Mouse (Mus musculus): ENCODE data around the gene Defb35. TPM values are rescaled to one million over a fixed set of nuclear protein-coding genes. Genes with fewer than 3 reads are reported as not detected.
A peak's percentile ranks its signal among the peaks of the same experiment; 100 is the strongest.
"Not testable (repeated sequence)": the region's sequence is repeated elsewhere in the genome, so short reads cannot be mapped to it uniquely, and the experiment has no call there.

Gene Defb35
- polyA plus RNA-seq (2014; fragmentation: Nextera tagmentation; extraction: Ambion mirVana): not detected in 2 replicates

DNA sequence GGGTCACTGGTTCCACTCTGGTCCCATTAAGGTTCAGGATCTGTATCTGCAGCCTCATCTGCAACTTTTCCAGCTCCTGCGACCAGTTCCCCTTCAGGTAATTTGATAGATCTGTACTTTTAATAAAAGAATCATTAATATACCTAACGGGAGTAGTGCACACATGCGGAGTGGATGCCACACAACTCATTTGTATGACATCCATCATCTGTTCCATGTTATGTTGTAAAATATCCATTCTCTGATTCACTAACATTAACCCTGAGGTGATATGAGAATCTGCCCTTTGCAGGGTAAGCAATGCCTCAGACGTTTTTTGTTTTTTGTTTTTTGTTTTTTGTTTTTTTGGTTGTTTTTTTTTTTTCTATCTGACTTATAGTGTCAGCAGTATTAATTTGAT is at the start of gene Defb35:
Gene Defb35 (plus strand): TSS at position 301 of the 400 bp plus-strand sequence.
- DNase-seq (ENCODE audit: low spot score, missing footprints); H3K9ac ChIP-seq (ENCODE audit: low read length); H3K27ac ChIP-seq (ENCODE audit: low read depth, low read length); H3K4me3 ChIP-seq (ENCODE audit: low read depth, low read length); H3K4me1 ChIP-seq (ENCODE audit: control insufficient read depth, insufficient read depth, low read length); ATAC-seq (ENCODE audit: low FRiP score); H3K9me3 ChIP-seq (ENCODE audit: control insufficient read depth, low read length); H3K4me2 ChIP-seq; H3K36me3 ChIP-seq (ENCODE audit: control insufficient read depth, insufficient read depth, low read length); H3K27me3 ChIP-seq (ENCODE audit: control insufficient read depth, insufficient read depth, low read length): not testable (repeated sequence)
- 84% methylated on average over 4 of the region's 4 CpGs for WGBS

- DNase-seq (ENCODE audit: low spot score, missing footprints); H3K27ac ChIP-seq (ENCODE audit: low read depth, low read length); ATAC-seq (ENCODE audit: low FRiP score); H3K9me3 ChIP-seq (ENCODE audit: control insufficient read depth, low read length); H3K4me2 ChIP-seq; H3K36me3 ChIP-seq (ENCODE audit: control insufficient read depth, insufficient read depth, low read length); H3K4me1 ChIP-seq (ENCODE audit: control insufficient read depth, insufficient read depth, low read length); H3K4me3 ChIP-seq (ENCODE audit: low read depth, low read length); H3K9ac ChIP-seq (ENCODE audit: low read length); H3K27me3 ChIP-seq (ENCODE audit: control insufficient read depth, insufficient read depth, low read length): not testable (repeated sequence)
Observed at GRCm38 (mm10) chr8:21906290-21906689, 31.9 kb upstream of the Defb35 start, which contains the start of gene Defb11. Defb11 (minus strand) TSS chr8:21906412.

GRCm38 (mm10) chr8:21911931-21912330 is 26.2 kb upstream of the Defb35 start:
- H3K4me3 ChIP-seq (ENCODE audit: low read depth, low read length): no peak overlapping the region
- no peaks in the 10 kb centered on the region for H3K36me3 ChIP-seq (ENCODE audit: control insufficient read depth, insufficient read depth, low read length)
- no peak overlapping the region for H3K9ac ChIP-seq (ENCODE audit: low read length)
- ATAC-seq (ENCODE audit: low FRiP score) (no peak), DNase-seq (ENCODE audit: low spot score, missing footprints) (no peak)
- H3K27me3 ChIP-seq (ENCODE audit: control insufficient read depth, insufficient read depth, low read length): no peaks in the 10 kb centered on the region
- no peak overlapping the region for H3K27ac ChIP-seq (ENCODE audit: low read depth, low read length)
- H3K4me2 ChIP-seq: no peak overlapping the region
- WGBS: 9% methylated on average over 1 of the region's 1 CpGs
- H3K4me1 ChIP-seq (ENCODE audit: control insufficient read depth, insufficient read depth, low read length): no peaks in the 10 kb centered on the region
- no peaks in the 10 kb centered on the region for H3K9me3 ChIP-seq (ENCODE audit: control insufficient read depth, low read length)

GRCm38 (mm10) chr8:21912554-21912953 is 25.6 kb upstream of the Defb35 start:
- H3K4me1 ChIP-seq (ENCODE audit: control insufficient read depth, insufficient read depth, low read length): no peaks in the 10 kb centered on the region
- H3K9me3 ChIP-seq (ENCODE audit: control insufficient read depth, low read length): no peaks in the 10 kb centered on the region
- whole genome bisulfite sequencing: 19% methylated on average over 2 of the region's 2 CpGs
- DNase-seq (ENCODE audit: low spot score, missing footprints): no peak
- H3K36me3 ChIP-seq (ENCODE audit: control insufficient read depth, insufficient read depth, low read length): no peaks in the 10 kb centered on the region
- no peak overlapping the region for H3K4me2 ChIP-seq
- H3K27me3 ChIP-seq (ENCODE audit: control insufficient read depth, insufficient read depth, low read length): no peaks in the 10 kb centered on the region
- H3K4me3 ChIP-seq (ENCODE audit: low read depth, low read length): no peak overlapping the region
- ATAC-seq (ENCODE audit: low FRiP score): no peak
- H3K9ac ChIP-seq (ENCODE audit: low read length): no peak overlapping the region
- no peak overlapping the region for H3K27ac ChIP-seq (ENCODE audit: low read depth, low read length)

- H3K36me3 ChIP-seq (ENCODE audit: control insufficient read depth, insufficient read depth, low read length): no peaks in the 10 kb centered on the region
- no peak overlapping the region for H3K4me2 ChIP-seq
- DNase-seq (ENCODE audit: low spot score, missing footprints): no peak
- H3K9me3 ChIP-seq (ENCODE audit: control insufficient read depth, low read length): no peaks in the 10 kb centered on the region
- no peak overlapping the region for H3K27ac ChIP-seq (ENCODE audit: low read depth, low read length)
- no peak overlapping the region for H3K4me3 ChIP-seq (ENCODE audit: low read depth, low read length)
- no peak overlapping the region for H3K9ac ChIP-seq (ENCODE audit: low read length)
- no peaks in the 10 kb centered on the region for H3K27me3 ChIP-seq (ENCODE audit: control insufficient read depth, insufficient read depth, low read length)
- no peak for ATAC-seq (ENCODE audit: low FRiP score)
- WGBS: 85% methylated on average over 3 of the region's 3 CpGs
- H3K4me1 ChIP-seq (ENCODE audit: control insufficient read depth, insufficient read depth, low read length): no peaks in the 10 kb centered on the region
Observed at GRCm38 (mm10) chr8:21915625-21916024, 22.5 kb upstream of the Defb35 start.

- H3K27ac ChIP-seq (ENCODE audit: low read depth, low read length); H3K4me1 ChIP-seq (ENCODE audit: control insufficient read depth, insufficient read depth, low read length); H3K36me3 ChIP-seq (ENCODE audit: control insufficient read depth, insufficient read depth, low read length); H3K27me3 ChIP-seq (ENCODE audit: control insufficient read depth, insufficient read depth, low read length); H3K9me3 ChIP-seq (ENCODE audit: control insufficient read depth, low read length); H3K4me3 ChIP-seq (ENCODE audit: low read depth, low read length); H3K4me2 ChIP-seq; H3K9ac ChIP-seq (ENCODE audit: low read length); DNase-seq (ENCODE audit: low spot score, missing footprints): not testable (repeated sequence)
- 0 out of 2 replicates have a peak, but pooled peaks have one; percentile 55 for ATAC-seq (ENCODE audit: low FRiP score)
- WGBS: 72% methylated on average over 3 of the region's 3 CpGs
Observed at GRCm38 (mm10) chr8:21930754-21931153, 7.4 kb upstream of the Defb35 start.

DNA sequence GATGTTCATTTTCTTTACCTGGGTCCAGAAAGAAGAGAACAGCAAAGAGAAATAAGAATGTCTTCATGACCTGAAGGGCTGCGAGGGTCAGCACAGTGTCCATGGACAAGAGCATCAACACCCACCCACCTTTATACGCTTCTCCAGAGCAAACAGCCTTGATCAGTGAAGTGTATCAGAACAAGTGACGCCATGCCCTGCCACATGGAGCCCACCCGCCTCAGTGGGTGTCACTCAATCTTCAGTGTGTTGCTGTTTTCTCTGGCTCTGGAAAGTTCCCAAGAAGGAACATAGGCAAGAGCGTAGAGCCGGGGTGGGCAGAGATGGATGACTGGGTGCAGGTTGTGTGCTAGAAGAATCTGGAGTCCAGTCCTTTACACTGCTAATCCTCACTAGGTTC is 5.5 kb upstream of the Defb35 start, which contains the start of gene Defb15:
Gene Defb15 (minus strand): TSS at position 101 of the 400 bp plus-strand sequence.
- Histone ChIP-seq H3K4me2 (no peak within 1 kb of the TSS), H3K27ac (ENCODE audit: low read depth, low read length) (no peak within 1 kb of the TSS), H3K27me3 (ENCODE audit: control insufficient read depth, insufficient read depth, low read length) (no peaks in the 10 kb centered on the region), H3K4me1 (ENCODE audit: control insufficient read depth, insufficient read depth, low read length) (no peaks in the 10 kb centered on the region), H3K4me3 (ENCODE audit: low read depth, low read length) (no peak within 1 kb of the TSS), H3K9me3 (ENCODE audit: control insufficient read depth, low read length) (no peaks in the 10 kb centered on the region), H3K9ac (ENCODE audit: low read length) (no peak within 1 kb of the TSS), H3K36me3 (ENCODE audit: control insufficient read depth, insufficient read depth, low read length) (no peaks in the 10 kb centered on the region)
- DNase-seq (ENCODE audit: low spot score, missing footprints) (no peak), ATAC-seq (ENCODE audit: low FRiP score) (no peak)
- 92% methylated on average over 6 of the region's 6 CpGs for WGBS

DNA sequence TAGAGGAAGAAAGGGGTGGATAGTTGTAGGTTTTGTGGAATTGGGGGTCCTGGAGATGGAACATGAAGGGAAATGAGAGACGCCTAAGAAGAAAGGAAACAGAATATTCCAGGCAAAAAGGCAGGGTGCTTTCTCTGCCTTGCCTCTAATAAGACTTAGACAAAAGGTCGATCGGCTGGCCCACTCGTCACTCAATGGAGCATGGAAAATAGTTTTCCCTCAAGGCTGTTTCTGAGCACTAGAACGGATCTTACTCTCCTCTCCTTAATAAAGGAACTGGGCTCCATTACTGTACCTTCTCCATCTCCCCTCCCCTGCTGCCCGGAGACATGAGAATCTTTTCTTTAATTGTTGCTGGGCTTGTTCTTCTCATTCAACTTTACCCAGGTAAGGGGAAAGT is 8.3 kb downstream of the Defb35 start, which contains the start of gene Defb13:
Gene Defb13 (plus strand): TSS at position 301 of the 400 bp plus-strand sequence.
- Histone ChIP-seq H3K4me1 (ENCODE audit: control insufficient read depth, insufficient read depth, low read length) (no peaks in the 10 kb centered on the region), H3K36me3 (ENCODE audit: control insufficient read depth, insufficient read depth, low read length) (no peaks in the 10 kb centered on the region), H3K4me3 (ENCODE audit: low read depth, low read length) (no peak within 1 kb of the TSS), H3K9ac (ENCODE audit: low read length) (no peak within 1 kb of the TSS), H3K27ac (ENCODE audit: low read depth, low read length) (no peak within 1 kb of the TSS), H3K4me2 (no peak within 1 kb of the TSS), H3K27me3 (ENCODE audit: control insufficient read depth, insufficient read depth, low read length) (no peaks in the 10 kb centered on the region), H3K9me3 (ENCODE audit: control insufficient read depth, low read length) (no peaks in the 10 kb centered on the region)
- no peak for DNase-seq (ENCODE audit: low spot score, missing footprints)
- 83% methylated on average over 6 of the region's 6 CpGs for WGBS
- ATAC-seq (ENCODE audit: low FRiP score): no peak

DNA sequence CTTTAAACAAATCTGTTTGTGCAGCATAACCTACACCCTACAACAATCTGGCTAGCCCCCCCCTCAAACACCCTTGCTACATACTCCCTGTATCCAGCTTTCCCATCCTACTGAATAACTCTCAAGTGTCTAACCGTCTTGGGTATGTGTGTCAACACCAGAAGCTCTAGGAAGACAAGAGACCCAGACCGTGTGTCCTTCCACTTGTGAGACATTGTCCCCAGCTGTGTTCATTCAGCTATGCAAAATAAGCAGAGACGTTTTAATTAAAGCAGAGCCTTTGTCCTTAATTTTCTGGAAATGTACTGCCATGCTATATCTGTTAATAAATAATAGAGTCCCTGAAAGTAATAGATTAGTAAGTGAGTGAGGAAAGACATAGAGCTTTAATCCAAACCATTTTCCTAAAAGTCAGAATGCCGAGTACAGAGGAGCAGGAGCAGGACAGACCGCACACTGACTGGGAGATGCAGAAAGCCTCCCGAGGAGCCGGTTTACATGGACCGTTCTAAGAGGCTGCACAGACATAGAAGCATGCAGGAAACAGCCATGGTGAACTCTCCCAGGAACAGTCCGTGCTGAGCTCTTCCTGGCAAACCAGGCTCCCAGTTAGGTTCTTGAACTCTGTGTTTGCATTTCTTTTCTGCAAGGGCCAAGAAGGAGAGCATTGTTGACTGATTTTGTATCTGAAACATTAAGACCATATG is 9.3 kb downstream of the Defb35 start:
- WGBS: 72% methylated on average over 9 of the region's 9 CpGs
- Histone ChIP-seq H3K9ac (ENCODE audit: low read length) (no peak overlapping the region), H3K27me3 (ENCODE audit: control insufficient read depth, insufficient read depth, low read length) (no peaks in the 10 kb centered on the region), H3K4me3 (ENCODE audit: low read depth, low read length) (no peak overlapping the region), H3K36me3 (ENCODE audit: control insufficient read depth, insufficient read depth, low read length) (no peaks in the 10 kb centered on the region), H3K4me2 (no peak overlapping the region), H3K4me1 (ENCODE audit: control insufficient read depth, insufficient read depth, low read length) (no peaks in the 10 kb centered on the region), H3K9me3 (ENCODE audit: control insufficient read depth, low read length) (no peaks in the 10 kb centered on the region), H3K27ac (ENCODE audit: low read depth, low read length) (no peak overlapping the region)
- no peak for ATAC-seq (ENCODE audit: low FRiP score)
- no peak for DNase-seq (ENCODE audit: low spot score, missing footprints)

Measured in midbrain, embryonic 11.5 days (tissue).